Mouse (Mus musculus): ENCODE results near the gene Gm973. TPM values are rescaled to one million over a fixed set of nuclear protein-coding genes. Genes with fewer than 3 reads are reported as not detected.
"Not testable (repeated sequence)": the region's sequence is repeated elsewhere in the genome, so short reads cannot be mapped to it uniquely, and the experiment has no call there.

Gm973 gene
- polyA plus RNA-seq, 1 experiment from 2014 or later: 0.35 TPM

GRCm38 (mm10) chr1:59636349-59636748 lies 120.3 kb downstream of the Gm973 start:
- no peak for ATAC-seq (ENCODE audit: insufficient read depth, low FRiP score)
- no peaks in the 10 kb centered on the region for H3K9me3 ChIP-seq (replicated peaks; ENCODE audit: control insufficient read depth, low read length)
- no peak overlapping the region for H3K4me3 ChIP-seq (replicated peaks; ENCODE audit: low read length)

GRCm38 (mm10) chr1:59638371-59638770 lies 122.3 kb downstream of the Gm973 start:
- H3K4me1 ChIP-seq (ENCODE audit: control insufficient read depth, insufficient read depth, low read length): no peaks in the 10 kb centered on the region
- WGBS: 83% methylated on average over 3 of the region's 3 CpGs

More at GRCm38 (mm10) chr1:59636349-59636748, 120.3 kb downstream of the Gm973 start:
- Histone ChIP-seq H3K36me3 (ENCODE audit: control insufficient read depth, insufficient read depth, low read length) (no peaks in the 10 kb centered on the region), H3K27me3 (ENCODE audit: control insufficient read depth, insufficient read depth, low read length) (no peaks in the 10 kb centered on the region), H3K4me1 (ENCODE audit: control insufficient read depth, insufficient read depth, low read length) (no peaks in the 10 kb centered on the region), H3K9ac (ENCODE audit: low read length) (no peak overlapping the region), H3K27ac (ENCODE audit: low read length) (no peak overlapping the region), H3K4me2 (ENCODE audit: low read depth, low read length) (no peak overlapping the region)
- 68% methylated on average over 1 of the region's 1 CpGs for WGBS

GRCm38 (mm10) chr1:59642488-59642887 lies 126.4 kb downstream of the Gm973 start:
- no peak for ATAC-seq (ENCODE audit: insufficient read depth, low FRiP score)
- no peaks in the 10 kb centered on the region for H3K9me3 ChIP-seq (replicated peaks; ENCODE audit: control insufficient read depth, low read length)
- H3K4me1 ChIP-seq (ENCODE audit: control insufficient read depth, insufficient read depth, low read length): no peaks in the 10 kb centered on the region
- H3K27ac ChIP-seq (ENCODE audit: low read length): no peak overlapping the region
- no peak overlapping the region for H3K9ac ChIP-seq (ENCODE audit: low read length)
- H3K27me3 ChIP-seq (ENCODE audit: control insufficient read depth, insufficient read depth, low read length): no peaks in the 10 kb centered on the region
- H3K4me2 ChIP-seq (ENCODE audit: low read depth, low read length): no peak overlapping the region
- H3K4me3 ChIP-seq (replicated peaks; ENCODE audit: low read length): no peak overlapping the region
- 76% methylated on average over 1 of the region's 1 CpGs for WGBS
- peaks cover 11% of the 10 kb centered on the region; the same call in 1 of the 2 replicates for H3K36me3 ChIP-seq (ENCODE audit: control insufficient read depth, insufficient read depth, low read length)

More at GRCm38 (mm10) chr1:59638371-59638770, 122.3 kb downstream of the Gm973 start:
- ATAC-seq (ENCODE audit: insufficient read depth, low FRiP score): no peak
- Histone ChIP-seq H3K4me3 (replicated peaks; ENCODE audit: low read length) (no peak overlapping the region), H3K4me2 (ENCODE audit: low read depth, low read length) (no peak overlapping the region), H3K27ac (ENCODE audit: low read length) (no peak overlapping the region), H3K27me3 (ENCODE audit: control insufficient read depth, insufficient read depth, low read length) (no peaks in the 10 kb centered on the region), H3K36me3 (ENCODE audit: control insufficient read depth, insufficient read depth, low read length) (peaks cover 7% of the 10 kb centered on the region; the same call in 1 of the 2 replicates), H3K9me3 (replicated peaks; ENCODE audit: control insufficient read depth, low read length) (no peaks in the 10 kb centered on the region), H3K9ac (ENCODE audit: low read length) (no peak overlapping the region)

- H3K4me1 ChIP-seq (ENCODE audit: control insufficient read depth, insufficient read depth, low read length); H3K27ac ChIP-seq (ENCODE audit: low read length); H3K9me3 ChIP-seq (replicated peaks; ENCODE audit: control insufficient read depth, low read length); ATAC-seq (ENCODE audit: insufficient read depth, low FRiP score); H3K9ac ChIP-seq (ENCODE audit: low read length); H3K4me3 ChIP-seq (replicated peaks; ENCODE audit: low read length); H3K27me3 ChIP-seq (ENCODE audit: control insufficient read depth, insufficient read depth, low read length); H3K4me2 ChIP-seq (ENCODE audit: low read depth, low read length): not testable (repeated sequence)
- 89% methylated on average over 2 of the region's 2 CpGs for WGBS
- peaks cover 19% of the 10 kb centered on the region; the same call in 1 of the 2 replicates for H3K36me3 ChIP-seq (ENCODE audit: control insufficient read depth, insufficient read depth, low read length)
These were observed 130.4 kb downstream of the Gm973 start for GRCm38 (mm10) chr1:59646502-59646901.

GRCm38 (mm10) chr1:59651201-59651819 lies 135.2 kb downstream of the Gm973 start:
- H3K4me2 ChIP-seq (ENCODE audit: low read depth, low read length): no peak overlapping the region
- WGBS: 83% methylated on average over 3 of the region's 3 CpGs

GRCm38 (mm10) chr1:59653243-59653911 lies 137.3 kb downstream of the Gm973 start:
- H3K4me1 ChIP-seq (ENCODE audit: control insufficient read depth, insufficient read depth, low read length): no peaks in the 10 kb centered on the region
- H3K27me3 ChIP-seq (ENCODE audit: control insufficient read depth, insufficient read depth, low read length): no peaks in the 10 kb centered on the region
- no peak overlapping the region for H3K4me3 ChIP-seq (replicated peaks; ENCODE audit: low read length)
- no peak overlapping the region for H3K4me2 ChIP-seq (ENCODE audit: low read depth, low read length)
- H3K9ac ChIP-seq (ENCODE audit: low read length): no peak overlapping the region
- 93% methylated on average over 3 of the region's 3 CpGs for WGBS
- no peak overlapping the region for H3K27ac ChIP-seq (ENCODE audit: low read length)
- no peak for ATAC-seq (ENCODE audit: insufficient read depth, low FRiP score)
- H3K36me3 ChIP-seq (ENCODE audit: control insufficient read depth, insufficient read depth, low read length): peaks cover 9% of the 10 kb centered on the region; the same call in 1 of the 2 replicates
- H3K9me3 ChIP-seq (replicated peaks; ENCODE audit: control insufficient read depth, low read length): no peaks in the 10 kb centered on the region

More at GRCm38 (mm10) chr1:59651201-59651819, 135.2 kb downstream of the Gm973 start:
- peaks cover 15% of the 10 kb centered on the region; the same call in 1 of the 2 replicates for H3K36me3 ChIP-seq (ENCODE audit: control insufficient read depth, insufficient read depth, low read length)
- no peak overlapping the region for H3K27ac ChIP-seq (ENCODE audit: low read length)
- no peaks in the 10 kb centered on the region for H3K9me3 ChIP-seq (replicated peaks; ENCODE audit: control insufficient read depth, low read length)
- no peaks in the 10 kb centered on the region for H3K27me3 ChIP-seq (ENCODE audit: control insufficient read depth, insufficient read depth, low read length)
- ATAC-seq (ENCODE audit: insufficient read depth, low FRiP score): no peak
- H3K4me1 ChIP-seq (ENCODE audit: control insufficient read depth, insufficient read depth, low read length): no peaks in the 10 kb centered on the region
- no peak overlapping the region for H3K4me3 ChIP-seq (replicated peaks; ENCODE audit: low read length)
- H3K9ac ChIP-seq (ENCODE audit: low read length): no peak overlapping the region

- peaks cover 6% of the 10 kb centered on the region; the same call in 1 of the 2 replicates for H3K36me3 ChIP-seq (ENCODE audit: control insufficient read depth, insufficient read depth, low read length)
- no peak overlapping the region for H3K4me2 ChIP-seq (ENCODE audit: low read depth, low read length)
- H3K4me3 ChIP-seq (replicated peaks; ENCODE audit: low read length): no peak overlapping the region
- H3K27me3 ChIP-seq (ENCODE audit: control insufficient read depth, insufficient read depth, low read length): no peaks in the 10 kb centered on the region
- H3K27ac ChIP-seq (ENCODE audit: low read length): no peak overlapping the region
- no peaks in the 10 kb centered on the region for H3K9me3 ChIP-seq (replicated peaks; ENCODE audit: control insufficient read depth, low read length)
- no peak for ATAC-seq (ENCODE audit: insufficient read depth, low FRiP score)
- H3K4me1 ChIP-seq (ENCODE audit: control insufficient read depth, insufficient read depth, low read length): no peaks in the 10 kb centered on the region
- 76% methylated on average over 7 of the region's 7 CpGs for WGBS
- H3K9ac ChIP-seq (ENCODE audit: low read length): no peak overlapping the region
These were observed 140.4 kb downstream of the Gm973 start for GRCm38 (mm10) chr1:59656244-59657171.

GRCm38 (mm10) chr1:59663456-59664135 lies 147.5 kb downstream of the Gm973 start:
- no peak for ATAC-seq (ENCODE audit: insufficient read depth, low FRiP score)

More at GRCm38 (mm10) chr1:59663456-59664135, 147.5 kb downstream of the Gm973 start:
- H3K27ac ChIP-seq (ENCODE audit: low read length): no peak overlapping the region
- no peaks in the 10 kb centered on the region for H3K9me3 ChIP-seq (replicated peaks; ENCODE audit: control insufficient read depth, low read length)
- H3K36me3 ChIP-seq (ENCODE audit: control insufficient read depth, insufficient read depth, low read length): no peaks in the 10 kb centered on the region; the same call in 1 of the 2 replicates
- no peak overlapping the region for H3K4me2 ChIP-seq (ENCODE audit: low read depth, low read length)
- no peak overlapping the region for H3K9ac ChIP-seq (ENCODE audit: low read length)
- no peaks in the 10 kb centered on the region for H3K27me3 ChIP-seq (ENCODE audit: control insufficient read depth, insufficient read depth, low read length)
- H3K4me1 ChIP-seq (ENCODE audit: control insufficient read depth, insufficient read depth, low read length): peaks cover 3% of the 10 kb centered on the region
- 85% methylated on average over 3 of the region's 3 CpGs for WGBS
- no peak overlapping the region for H3K4me3 ChIP-seq (replicated peaks; ENCODE audit: low read length)

Measured in stomach, embryonic 16.5 days (tissue).